Mouse (Mus musculus) left cerebral cortex, postnatal 4 days (tissue): ENCODE data around the gene Pgpep1. TPM values are rescaled to one million over a fixed set of nuclear protein-coding genes. Genes with fewer than 3 reads are reported as not detected.

Experiments used
- DNase-seq: peaks from one replicate; pipeline ENCODE4 v3.0.0-alpha.2; 2022
- intact Hi-C: fragments of 180-260 bp; cut with DNase I; formaldehyde crosslinking; loops from one replicate; pipeline ENCODE4 v1.15.1; 2025
- total RNA-seq, 2 experiments: library from RNA; stranded (reverse); gene quantifications; 2 replicates each; pipeline ENCODE4 v1.2.3; 2021

The Pgpep1 gene
- total RNA-seq, 2 experiments from 2014 or later = 29.7 to 30.5 TPM

DNA sequence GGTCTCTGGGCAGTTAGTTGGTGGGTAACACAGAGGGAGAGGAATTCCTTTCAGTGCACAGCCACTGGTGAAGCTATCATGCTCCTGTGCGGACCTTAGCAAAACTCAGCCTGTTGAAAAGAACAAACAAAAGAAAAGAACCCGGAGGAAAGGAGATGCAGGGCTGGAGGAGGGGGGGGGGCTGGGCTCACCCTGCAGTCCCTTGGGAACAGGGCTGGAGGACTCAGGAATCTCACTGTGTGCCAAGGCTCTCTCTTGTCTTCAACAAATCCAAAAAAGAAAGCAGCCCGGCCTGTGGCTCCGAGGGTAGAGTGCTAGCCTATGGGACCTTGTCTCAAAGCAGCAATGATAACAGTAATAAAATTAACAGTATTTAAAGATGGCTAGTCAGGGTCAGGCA lies 3.5 kb upstream of the Pgpep1 start:
- no peak for DNase-seq
- intact Hi-C loops = no loop called here

DNA sequence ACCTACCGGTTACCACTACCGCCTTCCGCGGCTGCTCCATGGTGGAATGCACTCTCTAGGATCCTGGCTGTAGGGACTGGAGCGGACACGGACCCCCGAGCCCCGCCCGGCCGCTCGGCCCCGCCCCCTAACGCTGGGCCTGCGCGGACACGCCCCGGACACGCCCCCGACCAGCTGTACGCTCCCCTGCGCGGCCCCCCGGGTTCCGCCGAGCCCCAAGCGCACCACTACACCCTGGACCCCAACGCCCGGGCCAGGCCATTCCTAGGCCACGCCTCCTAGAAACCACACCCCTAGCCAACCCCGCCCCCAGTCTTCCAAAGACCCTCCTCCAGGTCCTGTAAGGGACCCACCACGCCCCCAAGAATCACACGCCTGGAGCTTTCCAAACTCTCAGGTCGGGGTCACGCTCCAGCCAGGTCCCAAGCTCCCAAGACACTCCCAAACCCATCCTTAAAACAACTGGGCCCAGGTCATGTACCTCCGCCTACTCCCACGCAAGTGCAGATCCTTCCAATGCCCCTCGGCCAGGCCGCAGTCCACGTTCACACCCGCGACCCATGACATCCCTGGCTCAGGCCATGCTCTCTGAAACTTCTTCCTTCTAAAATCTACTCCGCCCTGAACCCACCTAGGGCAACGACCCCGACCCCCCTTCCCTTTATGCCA lies 450 bp downstream of the Pgpep1 start:
- intact Hi-C loops = no loop called here

DNA sequence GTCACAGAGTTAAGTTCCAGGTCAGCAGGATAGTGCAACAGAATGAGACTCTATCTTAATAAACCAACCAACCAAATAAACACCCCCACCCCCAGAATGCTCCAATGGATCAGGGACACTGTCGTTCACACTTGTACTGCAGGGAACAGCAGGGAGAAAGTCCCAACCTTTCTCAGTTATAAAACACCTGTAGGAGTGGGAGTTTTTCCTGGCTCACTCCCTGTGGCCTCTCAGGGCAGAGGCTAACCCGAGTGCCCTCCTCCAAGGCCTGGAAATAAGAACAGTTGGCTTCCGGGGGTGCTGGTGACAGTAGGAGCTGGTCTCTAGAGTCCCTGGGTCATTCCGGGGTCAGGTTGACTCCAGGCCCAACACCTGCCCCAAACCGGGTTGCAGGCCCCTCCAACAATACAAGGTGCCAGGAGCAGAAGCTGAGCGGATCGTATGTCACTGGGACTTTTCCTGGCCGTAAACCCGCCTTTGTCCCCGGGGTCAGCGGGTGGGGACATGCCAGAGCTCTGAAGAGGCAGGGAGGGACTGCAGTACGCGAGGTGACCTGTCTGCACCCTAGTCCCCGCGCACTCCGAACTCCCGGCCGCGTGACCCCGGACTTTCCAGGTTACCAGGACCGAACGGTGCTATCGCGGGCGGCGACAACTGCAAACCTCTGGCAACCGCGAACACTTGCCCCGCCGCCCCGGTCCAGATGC lies 1.1 kb downstream of the Pgpep1 start:
- intact Hi-C loops = no loop called here
- DNase-seq = no peak

More for the DNA sequence above, 450 bp downstream of the Pgpep1 start:
- DNase-seq = peak; percentile 81

DNA sequence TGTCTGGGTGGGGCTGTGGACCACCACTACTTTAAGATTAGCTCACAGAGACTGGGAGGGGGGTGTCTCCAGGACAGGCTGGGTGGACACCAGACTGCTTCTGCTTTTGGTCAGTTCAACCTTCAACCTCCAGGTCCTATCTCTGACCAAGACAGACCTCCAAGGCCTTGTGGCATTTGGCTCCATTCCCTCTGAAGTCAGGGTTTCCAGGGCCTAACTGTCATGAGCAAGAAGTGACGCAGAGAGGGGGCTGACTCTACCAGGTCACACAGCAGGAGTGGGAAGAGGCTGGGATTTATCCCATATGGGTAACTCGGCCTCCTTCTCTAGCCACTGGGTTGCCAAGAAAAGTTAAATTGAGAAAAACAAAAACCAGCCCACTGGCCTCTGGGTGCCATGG lies 2.4 kb downstream of the Pgpep1 start:
- intact Hi-C loops = no loop called here
- DNase-seq = no peak

DNA sequence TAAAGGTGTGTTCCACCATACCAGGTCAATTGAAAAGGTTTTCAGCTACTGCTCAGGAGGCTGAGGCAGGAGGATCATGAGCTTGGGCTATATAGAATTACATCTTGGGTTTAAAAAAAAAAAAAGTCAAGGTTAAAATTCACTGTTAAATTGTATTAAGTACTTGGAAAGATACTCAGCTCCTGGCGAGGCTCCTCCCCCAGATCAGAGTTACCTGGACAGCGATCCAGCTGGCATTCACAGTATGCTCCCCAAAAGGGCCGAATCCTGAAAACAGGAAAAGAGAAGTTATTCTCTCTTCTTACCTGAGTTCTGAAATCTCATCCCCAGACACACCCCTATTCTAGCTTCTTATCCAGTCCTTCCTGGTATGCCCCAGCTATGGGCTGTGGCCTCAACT lies 3.0 kb downstream of the Pgpep1 start:
- no peak for DNase-seq
- intact Hi-C loops = no loop called here

DNA sequence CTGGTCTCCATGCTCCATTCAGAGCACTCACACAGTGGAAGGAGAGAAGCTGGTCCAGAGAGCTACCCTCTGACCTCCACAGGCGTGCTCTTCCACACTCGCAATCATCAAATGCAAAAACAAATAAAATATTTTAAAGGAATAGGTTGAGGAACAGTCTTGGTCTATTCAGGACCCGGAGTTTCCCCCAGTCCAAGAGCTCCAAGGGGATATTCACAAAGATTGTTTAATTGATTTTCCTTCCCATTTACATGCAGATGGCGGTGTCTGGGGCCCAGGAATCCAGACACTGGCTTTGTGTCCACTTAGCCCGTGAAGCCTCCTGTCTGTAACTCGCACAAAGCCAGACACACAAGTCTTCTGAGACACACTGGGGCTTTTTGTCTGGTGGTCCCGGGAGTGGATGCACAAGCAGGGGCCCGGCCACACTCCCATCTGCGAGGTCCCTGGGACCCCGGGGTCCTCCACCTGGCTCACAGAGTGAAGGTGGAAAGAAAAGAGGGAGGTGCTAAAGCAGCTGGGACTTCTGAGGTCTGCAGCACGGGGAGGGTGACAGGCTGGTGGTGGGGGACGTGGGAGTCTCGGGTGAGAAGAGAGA lies 3.9 kb downstream of the Pgpep1 start:
- DNase-seq = peak; percentile 32
- intact Hi-C loops = no loop called here

DNA sequence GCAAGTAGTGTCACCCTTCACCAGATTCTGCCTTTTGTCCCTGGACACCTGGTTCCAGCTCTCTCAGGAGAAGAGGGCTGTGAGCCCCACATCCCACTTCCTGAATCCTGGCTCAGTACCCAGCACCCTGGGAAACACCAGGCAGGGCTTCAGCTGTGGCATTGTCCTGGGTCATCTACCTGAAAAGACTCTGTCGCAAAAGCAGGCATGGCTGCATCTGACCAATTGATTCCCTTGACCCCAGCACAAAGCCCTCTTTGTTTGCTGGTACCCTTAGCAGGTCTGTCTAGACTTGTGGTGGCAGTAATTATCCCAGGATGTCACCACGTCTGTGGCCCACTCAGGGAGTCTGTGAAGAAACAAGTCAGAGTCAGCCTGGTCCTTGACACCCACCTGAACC lies 4.7 kb downstream of the Pgpep1 start:
- no peak for DNase-seq
- intact Hi-C loops = no loop called here

DNA sequence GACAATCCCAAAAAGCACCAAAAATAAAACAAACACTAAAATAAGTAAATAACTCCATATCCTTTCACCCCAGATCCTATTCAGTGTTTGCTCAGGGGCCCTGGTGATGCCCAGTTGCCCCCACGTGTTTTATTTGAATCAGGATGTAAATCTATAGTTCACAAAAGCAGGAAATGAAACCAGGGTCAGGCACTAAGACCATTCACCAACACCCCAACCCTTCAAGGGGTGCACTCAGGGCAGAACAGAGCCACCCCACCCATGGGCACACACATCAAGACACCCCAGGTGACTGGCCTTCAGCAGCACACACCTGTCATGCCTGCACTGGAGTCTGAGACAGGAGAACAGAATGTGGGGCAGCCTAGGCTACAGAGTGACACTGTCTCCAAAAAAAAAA lies 6.1 kb downstream of the Pgpep1 start:
- intact Hi-C loops = no loop called here
- no peak for DNase-seq

DNA sequence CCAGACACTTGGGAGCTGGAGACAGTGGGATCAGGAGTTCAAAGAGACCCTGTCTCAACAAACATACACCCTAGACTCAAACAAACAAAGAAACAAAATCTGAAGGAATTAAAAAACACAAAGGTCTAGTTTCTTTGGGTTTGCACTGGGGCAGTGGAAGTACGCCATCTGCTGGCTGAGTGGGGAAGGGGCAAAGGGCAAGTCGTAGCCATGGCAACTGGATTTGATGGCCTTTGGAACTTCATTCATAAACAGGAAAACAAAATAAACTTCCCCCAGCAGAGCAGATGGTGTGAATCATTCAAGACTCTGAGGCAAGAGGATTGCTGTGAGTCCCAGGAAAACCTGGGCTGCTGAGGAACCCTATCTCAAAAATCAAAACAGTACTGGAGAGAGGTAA lies 7.0 kb downstream of the Pgpep1 start:
- no peak for DNase-seq

DNA sequence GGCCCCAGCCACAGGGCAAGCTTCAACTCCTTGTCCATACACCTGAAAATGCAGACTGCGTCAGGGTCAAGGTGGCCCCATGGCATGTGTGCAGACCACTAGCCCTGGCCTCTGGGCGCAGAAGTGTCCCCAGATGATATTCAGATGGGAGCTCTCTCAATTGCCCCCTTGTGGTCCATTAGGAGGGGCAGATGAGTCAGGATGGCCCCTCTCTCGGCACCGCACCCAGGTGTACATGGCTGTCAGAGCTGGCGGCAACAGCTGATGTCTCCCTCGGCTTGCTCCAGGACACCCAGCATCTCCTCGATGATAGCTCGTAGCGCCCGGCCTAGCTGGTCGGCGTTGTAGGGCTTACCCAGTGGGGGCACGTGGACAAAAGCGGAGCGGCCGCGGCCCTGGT lies 9.8 kb downstream of the Pgpep1 start:
- no peak for DNase-seq
- intact Hi-C loops = no loop called here

More for the DNA sequence above, 7.0 kb downstream of the Pgpep1 start:
- intact Hi-C loops = no loop called here

DNA sequence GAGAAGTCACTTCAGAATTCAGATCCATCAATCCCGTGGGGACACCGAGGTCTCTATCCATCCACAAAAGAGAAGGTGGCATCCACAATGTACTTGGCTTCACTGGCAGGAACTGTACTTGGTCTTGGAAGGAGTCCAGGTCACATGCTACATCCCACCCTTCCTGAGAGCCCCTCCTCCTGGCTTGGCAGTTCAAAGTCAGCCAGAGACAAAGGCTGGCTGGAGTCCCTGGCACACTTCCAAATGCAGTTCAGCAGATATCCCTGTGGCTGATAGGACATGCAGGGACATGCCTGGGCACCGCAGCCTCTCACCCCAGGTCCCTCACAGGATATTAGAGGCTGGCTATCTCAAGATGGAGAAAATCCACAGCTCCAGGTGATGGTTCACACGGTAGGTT lies 10.9 kb downstream of the Pgpep1 start:
- intact Hi-C loops = no loop called here

DNA sequence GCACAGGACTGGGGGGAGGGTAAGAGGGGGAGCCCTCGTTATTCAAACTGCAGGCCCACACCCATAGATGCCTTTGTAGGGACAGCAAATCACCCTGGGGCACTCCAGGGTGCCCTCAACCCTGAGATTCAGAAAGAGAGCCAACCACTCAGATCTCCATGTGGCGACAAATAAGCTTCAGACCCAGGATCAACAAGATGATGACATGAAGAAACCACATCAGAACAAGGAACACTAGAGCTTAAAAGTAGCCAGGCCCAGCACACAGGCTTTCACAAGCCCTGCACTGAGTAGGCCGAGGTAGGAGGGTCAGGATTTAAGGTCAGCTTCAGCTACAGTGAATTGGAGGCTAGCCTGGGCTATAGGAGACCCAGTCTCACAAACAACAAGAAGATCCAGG lies 11.3 kb downstream of the Pgpep1 start:
- DNase-seq = no peak
- intact Hi-C loops = no loop called here

More for the DNA sequence above, 10.9 kb downstream of the Pgpep1 start:
- DNase-seq = peak; percentile 92

DNA sequence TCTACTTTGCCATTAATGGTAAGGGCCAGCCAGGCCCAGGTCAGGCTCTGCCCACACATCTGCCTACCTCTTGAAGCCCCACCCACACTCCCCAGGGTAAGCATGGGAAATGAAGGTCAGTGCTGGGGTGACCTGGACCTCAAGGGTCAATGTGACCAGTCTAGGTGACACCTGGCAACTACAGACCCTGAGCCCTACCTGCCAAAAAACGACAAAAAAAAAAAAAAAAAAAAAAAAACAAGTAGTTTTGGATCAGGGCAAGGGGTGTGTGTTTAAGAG lies 12.1 kb downstream of the Pgpep1 start:
- DNase-seq = no peak
- intact Hi-C loops = no loop called here

DNA sequence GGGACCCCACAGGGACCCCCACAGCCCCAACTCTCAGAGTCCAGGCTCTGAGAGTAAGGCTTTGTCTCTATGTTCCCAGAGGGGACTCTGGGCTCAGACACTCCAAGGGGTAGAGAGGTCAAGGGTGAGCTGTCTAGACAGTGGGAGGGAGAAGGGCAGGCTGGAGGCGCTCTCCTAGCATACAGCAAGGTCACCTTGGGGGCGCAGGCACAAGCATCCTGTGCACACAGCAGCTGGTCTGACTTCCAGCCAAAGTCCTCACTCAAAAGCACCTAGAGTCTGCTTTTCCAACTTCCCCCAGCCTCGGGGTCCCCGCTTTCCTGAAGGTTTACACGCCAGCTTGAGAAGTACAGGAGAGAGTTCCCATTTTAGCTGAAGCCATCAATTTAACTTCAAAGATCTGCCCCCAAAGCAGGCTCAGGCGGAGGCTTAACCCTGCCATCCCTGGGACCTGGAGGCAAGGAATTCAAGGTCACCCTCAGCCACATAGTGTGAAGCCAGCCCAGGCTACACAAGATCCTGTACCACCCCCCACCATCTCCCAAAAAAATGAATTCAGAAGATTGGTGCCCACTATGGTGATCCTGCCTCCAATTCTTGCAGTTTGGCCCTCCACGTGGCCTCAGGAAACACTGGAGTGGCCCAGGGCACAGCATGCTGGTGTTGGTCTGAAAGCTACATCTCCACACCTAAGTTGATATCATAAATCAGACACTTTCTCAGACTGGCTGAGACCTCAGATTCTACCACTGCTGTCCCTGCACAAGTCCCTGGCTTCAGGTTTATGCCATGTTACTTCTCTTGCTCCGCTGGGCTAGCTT lies 12.6 kb downstream of the Pgpep1 start:
- intact Hi-C loops = no loop called here
- DNase-seq = no peak

DNA sequence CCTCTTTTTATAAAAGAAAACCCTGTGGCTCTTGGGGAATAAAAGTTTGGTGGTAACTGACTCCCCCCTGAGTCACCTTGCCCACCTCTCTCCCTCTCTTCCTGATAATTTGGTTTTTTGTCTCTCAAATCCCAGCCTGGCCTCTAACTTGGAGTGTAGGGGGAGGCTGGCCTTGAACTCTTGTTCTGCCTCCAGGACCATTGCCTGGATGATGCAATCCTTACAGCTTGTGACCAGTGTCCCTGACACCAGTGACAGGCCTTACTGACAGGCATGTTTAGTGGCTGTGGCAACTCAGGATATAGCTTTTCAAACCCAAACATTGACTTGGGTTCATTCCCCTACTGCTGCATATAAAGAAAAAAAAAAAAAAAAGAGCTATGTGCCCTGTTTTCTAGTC lies 13.4 kb downstream of the Pgpep1 start:
- intact Hi-C loops = no loop called here
- no peak for DNase-seq

DNA sequence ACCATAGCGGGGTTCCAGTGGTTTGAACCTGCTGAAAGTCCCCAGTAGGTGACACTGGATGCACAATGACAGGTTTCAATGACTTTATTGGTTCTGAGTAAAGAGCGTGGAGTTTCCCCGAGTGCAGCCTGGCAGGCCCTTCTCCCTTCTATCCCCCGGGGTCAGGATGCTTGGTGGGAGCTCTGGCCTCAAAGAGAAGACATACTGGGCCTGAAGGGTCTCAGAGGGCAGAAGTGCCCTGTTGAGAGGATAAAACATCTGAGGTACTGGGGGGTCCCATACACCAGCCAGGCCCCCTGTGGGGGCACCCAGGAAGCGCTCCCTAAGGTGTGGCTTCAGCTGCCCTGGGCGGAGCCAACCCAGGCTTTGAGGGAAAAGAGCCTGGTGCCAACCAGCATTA lies 13.8 kb downstream of the Pgpep1 start:
- intact Hi-C loops = no loop called here
- no peak for DNase-seq

DNA sequence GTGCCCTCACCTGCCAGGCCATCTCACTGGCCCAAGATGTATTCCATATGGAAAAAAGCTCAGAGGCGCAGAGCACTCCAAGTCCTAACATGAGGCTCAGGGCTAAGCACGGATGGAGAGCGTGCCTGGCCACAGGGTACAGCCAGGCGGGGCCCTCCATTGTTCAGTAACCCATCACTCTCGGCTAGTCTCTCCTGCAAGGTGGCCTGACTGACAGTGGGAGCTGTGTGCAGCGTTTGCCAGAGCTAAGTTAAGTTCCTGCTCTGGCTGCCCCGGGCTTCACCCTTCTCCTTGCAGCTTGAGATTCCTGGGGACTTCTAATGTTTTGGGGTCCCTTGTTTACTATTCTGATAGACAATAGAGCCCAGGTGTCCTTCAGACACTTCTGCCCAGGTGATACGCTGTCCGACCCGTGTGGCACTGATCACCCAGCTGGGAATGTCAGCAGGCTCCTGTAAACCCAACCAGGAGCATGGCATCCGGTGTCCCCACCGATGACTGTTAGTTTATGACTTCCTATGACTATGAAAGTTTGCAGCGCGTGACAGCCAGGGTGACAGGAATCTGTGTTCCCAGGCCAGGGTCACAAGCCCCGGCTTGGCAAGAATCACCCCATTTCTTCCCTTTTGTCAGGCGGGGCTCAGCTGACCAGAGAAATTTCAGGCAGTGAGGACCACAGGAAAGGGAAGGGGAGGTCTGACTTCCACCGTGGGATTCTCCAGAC lies 14.5 kb downstream of the Pgpep1 start:
- intact Hi-C loops = no loop called here
- no peak for DNase-seq

DNA sequence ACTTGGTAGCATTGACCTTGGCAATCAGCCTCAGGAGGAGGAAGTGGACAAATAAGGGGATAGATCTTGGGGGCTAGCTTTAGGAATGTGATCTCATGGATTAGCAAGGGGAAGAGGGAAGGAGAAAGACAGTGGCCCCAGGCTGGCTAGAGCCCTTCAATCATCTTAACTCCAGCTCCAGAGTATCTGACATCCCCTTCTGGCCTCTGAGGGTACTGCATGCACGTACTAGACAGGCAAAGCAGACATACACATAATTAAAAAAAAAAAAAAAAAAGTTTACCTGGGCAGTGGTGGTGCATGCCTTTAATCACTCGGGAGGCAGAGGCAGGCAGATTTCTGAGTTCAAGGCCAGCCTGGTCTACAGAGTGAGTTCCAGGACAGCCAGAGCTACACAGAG lies 16.1 kb downstream of the Pgpep1 start:
- no peak for DNase-seq
- intact Hi-C loops = no loop called here

DNA sequence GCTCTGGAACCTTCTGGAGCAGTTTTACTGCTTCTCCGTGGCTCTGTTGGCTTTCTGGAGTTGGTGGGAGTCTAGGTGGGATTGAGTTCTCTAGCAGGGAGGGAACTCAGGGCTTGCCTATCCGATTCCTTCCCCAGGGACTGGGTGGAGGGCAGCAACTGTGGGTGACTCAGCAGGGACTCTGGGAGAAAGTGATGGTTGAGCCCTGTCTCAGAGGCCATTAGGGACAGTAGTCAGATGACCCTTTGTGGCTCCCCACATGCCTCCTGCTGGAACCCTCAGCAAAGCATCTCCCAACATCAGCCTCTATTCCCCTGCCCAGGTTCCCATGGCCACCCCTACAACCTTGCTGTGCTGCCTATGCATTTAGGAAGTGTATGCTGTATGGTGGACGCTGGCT lies 17.2 kb downstream of the Pgpep1 start:
- DNase-seq = no peak
- intact Hi-C loops = no loop called here

DNA sequence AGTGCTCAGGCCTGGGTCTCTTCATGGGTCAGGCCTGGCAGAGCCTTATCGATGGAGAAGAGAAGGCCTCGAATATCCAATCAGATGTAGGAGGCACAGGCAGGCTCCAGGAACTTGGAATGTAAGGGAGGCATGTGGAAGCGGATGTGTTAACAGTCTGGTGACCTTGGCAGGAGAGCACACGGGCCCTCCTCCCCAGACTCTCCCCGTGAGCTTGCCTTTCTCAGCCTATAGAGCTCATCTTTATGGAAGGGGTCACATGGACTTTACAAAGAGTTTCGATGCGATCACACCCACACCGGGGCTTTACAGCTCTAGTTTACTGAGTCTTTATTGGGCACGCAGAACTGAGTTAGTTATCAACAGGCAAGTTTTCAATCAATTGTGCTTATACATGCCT lies 21.4 kb downstream of the Pgpep1 start:
- intact Hi-C loops = no loop called here

DNA sequence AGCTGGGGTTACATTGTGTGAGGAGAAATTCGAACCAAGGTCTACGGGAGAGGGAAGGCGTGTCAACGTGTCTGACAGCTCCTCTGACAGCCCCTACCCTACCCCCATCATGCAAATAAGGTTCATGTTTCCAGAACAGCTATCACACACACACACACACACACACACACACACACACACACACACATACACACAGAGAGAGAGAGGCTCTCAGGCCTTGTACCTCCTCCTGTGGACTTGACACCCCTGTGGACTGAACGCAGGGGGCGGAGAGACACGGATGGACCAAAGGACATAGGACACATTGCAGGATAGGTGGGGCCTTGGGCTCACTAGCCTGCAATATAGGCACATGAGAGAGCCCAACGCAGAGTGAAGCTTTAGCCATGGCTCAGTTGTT lies 23.4 kb downstream of the Pgpep1 start:
- intact Hi-C loops = no loop called here
- DNase-seq = no peak

More for the DNA sequence above, 21.4 kb downstream of the Pgpep1 start:
- no peak for DNase-seq
